Mouse (Mus musculus) left cerebral cortex, postnatal 25 days (tissue): ENCODE results near the gene Unc45a. TPM values are rescaled to one million over a fixed set of nuclear protein-coding genes. Genes with fewer than 3 reads are reported as not detected.
"Not testable (repeated sequence)": the region's sequence is repeated elsewhere in the genome, so short reads cannot be mapped to it uniquely, and the experiment has no call there.

Experiments
- DNase-seq, 2 experiments: peaks; one replicate each; pipeline ENCODE4 v3.0.0; 2022; ENCODE audit warnings: low spot score in 2 of 2, mixed read lengths in 1 of 2
- intact Hi-C: fragments of 180-260 bp; cut with DNase I; formaldehyde crosslinking; loops from one replicate; pipeline ENCODE4 v1.15.1; 2025
- total RNA-seq, 2 experiments: library from RNA; stranded (reverse); gene quantifications; 2 replicates each; pipeline ENCODE4 v1.2.3; 2021

Unc45a gene
- total RNA-seq, 2 experiments from 2014 or later, result 38.4 to 45.3 TPM

GRCm38 (mm10) chr7:80336932-80337331, 3.9 kb downstream of the Unc45a start:
- intact Hi-C loops, result no loop called here
- DNase-seq, result no peak

GRCm38 (mm10) chr7:80334848-80335247, 6.0 kb downstream of the Unc45a start:
- no peak for DNase-seq
- intact Hi-C loops, result no loop called here

GRCm38 (mm10) chr7:80331433-80331832, 9.4 kb downstream of the Unc45a start:
- intact Hi-C loops, result no loop called here
- DNase-seq, result no peak

GRCm38 (mm10) chr7:80330278-80330677, 10.5 kb downstream of the Unc45a start:
- intact Hi-C loops, result no loop called here
- DNase-seq, result no peak

- DNase-seq, result no peak
- intact Hi-C loops, result no loop called here
Observed at GRCm38 (mm10) chr7:80326076-80326475, 14.7 kb downstream of the Unc45a start.

- intact Hi-C loops, result loop anchor here (2.0 kb wide), 1 partner anchor 13 kb away; no protein-coding TSS in a partner anchor
- DNase-seq, result no peak
Observed at GRCm38 (mm10) chr7:80325292-80325868, 15.4 kb downstream of the Unc45a start.

GRCm38 (mm10) chr7:80324816-80325119, 16.0 kb downstream of the Unc45a start:
- intact Hi-C loops, result loop anchor here (2.0 kb wide), 1 partner anchor 14 kb away; no protein-coding TSS in a partner anchor

GRCm38 (mm10) chr7:80324043-80324815, 16.6 kb downstream of the Unc45a start, which contains the start of gene Rccd1:
TSS of gene Rccd1 (minus strand) at chr7:80324454.
- intact Hi-C loops, result loop anchor here (2.0 kb wide), 1 partner anchor 15 kb away; no protein-coding TSS in a partner anchor
- DNase-seq, result peak; percentile 97 to 98

More at GRCm38 (mm10) chr7:80324816-80325119, 16.0 kb downstream of the Unc45a start:
- not testable (repeated sequence) for DNase-seq

- intact Hi-C loops, result no loop called here
- DNase-seq, result no peak
Observed at GRCm38 (mm10) chr7:80323336-80323735, 17.5 kb downstream of the Unc45a start.

- intact Hi-C loops, result no loop called here
- peak in 1 of 2 experiments; percentile 39 for DNase-seq
Observed at GRCm38 (mm10) chr7:80319846-80320496, 20.8 kb downstream of the Unc45a start.

- intact Hi-C loops, result no loop called here
- DNase-seq, result peak in 1 of 2 experiments; percentile 31
Observed at GRCm38 (mm10) chr7:80318670-80319069, 22.1 kb downstream of the Unc45a start.

GRCm38 (mm10) chr7:80317439-80318115, 23.2 kb downstream of the Unc45a start:
- intact Hi-C loops, result no loop called here
- DNase-seq, result no peak

GRCm38 (mm10) chr7:80315733-80316132, 25.1 kb downstream of the Unc45a start:
- intact Hi-C loops, result no loop called here
- no peak for DNase-seq

GRCm38 (mm10) chr7:80310771-80311170, 30.0 kb downstream of the Unc45a start:
- intact Hi-C loops, result no loop called here
- no peak for DNase-seq

- intact Hi-C loops, result no loop called here
- DNase-seq, result no peak
Observed at GRCm38 (mm10) chr7:80307766-80308165, 33.0 kb downstream of the Unc45a start.

GRCm38 (mm10) chr7:80301522-80301921, 39.3 kb downstream of the Unc45a start:
- DNase-seq, result no peak
- intact Hi-C loops, result no loop called here

GRCm38 (mm10) chr7:80299568-80299967, 41.2 kb downstream of the Unc45a start:
- no peak for DNase-seq
- intact Hi-C loops, result no loop called here

- intact Hi-C loops, result no loop called here
- DNase-seq, result no peak
Observed at GRCm38 (mm10) chr7:80298754-80299153, 42.1 kb downstream of the Unc45a start.

GRCm38 (mm10) chr7:80297041-80297440, 43.8 kb downstream of the Unc45a start:
- intact Hi-C loops, result no loop called here
- DNase-seq, result no peak

- intact Hi-C loops, result no loop called here
Observed at GRCm38 (mm10) chr7:80296462-80296861, 44.3 kb downstream of the Unc45a start.

More at GRCm38 (mm10) chr7:80296462-80296861, 44.3 kb downstream of the Unc45a start:
- no peak for DNase-seq
